Mouse (Mus musculus): ENCODE data around the gene Arhgap33.

DNA sequence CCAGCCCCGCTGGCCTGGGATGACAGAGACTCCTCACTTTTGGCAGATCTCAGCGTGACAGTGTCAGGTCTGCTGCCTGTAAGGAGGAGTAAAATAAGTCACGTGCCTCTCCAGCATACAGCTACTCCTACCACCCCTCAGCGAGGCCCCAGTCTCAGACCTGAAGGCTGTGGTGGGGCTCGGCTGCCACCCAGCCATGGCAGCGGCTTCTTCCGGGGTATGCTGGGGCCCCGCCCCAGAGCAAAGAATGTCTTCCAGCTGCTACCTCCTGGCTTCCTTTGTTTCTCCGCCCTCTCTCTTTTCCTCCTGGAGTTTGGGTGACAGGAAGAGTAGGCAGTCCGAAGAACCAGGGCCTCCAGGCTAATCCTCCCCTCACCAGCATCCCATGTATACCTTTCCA is 8.9 kb downstream of the Arhgap33 start:
- no peak for TF ChIP-seq CTCF (IDR thresholded peaks at IDR 0.05; ENCODE audit: low read depth)
- no peak for TF ChIP-seq EP300 (IDR thresholded peaks at IDR 0.05; ENCODE audit: low read depth)
